Mouse (Mus musculus): Measurements from ENCODE around the gene Gm20671. TPM values are rescaled to one million over a fixed set of nuclear protein-coding genes. Genes with fewer than 3 reads are reported as not detected.
A peak's percentile ranks its signal among the peaks of the same experiment; 100 is the strongest.
"Not testable (repeated sequence)": the region's sequence is repeated elsewhere in the genome, so short reads cannot be mapped to it uniquely, and the experiment has no call there.

Gm20671 gene
- polyA plus RNA-seq, 1 experiment from 2014 or later, result not detected

DNA sequence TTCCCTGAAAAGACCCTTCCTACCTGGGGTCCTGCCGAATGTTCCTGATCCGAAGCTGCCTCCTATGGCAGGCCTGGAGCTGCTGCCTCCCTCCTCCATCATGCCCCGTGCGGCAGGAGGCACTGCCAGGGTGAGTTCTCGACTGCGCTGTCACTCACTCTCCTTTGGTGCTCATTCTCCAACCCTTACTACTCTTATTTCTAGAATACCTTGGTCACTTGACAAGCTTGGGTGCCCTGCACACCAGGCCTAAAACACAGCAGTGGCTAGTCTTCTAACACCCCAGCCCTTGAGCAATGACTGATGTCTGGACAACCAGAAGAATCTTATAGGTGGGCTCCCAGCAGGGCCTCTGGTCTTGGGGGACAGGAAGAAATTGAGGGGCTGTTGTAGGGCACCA is 93.0 kb downstream of the Gm20671 start:
- not testable (repeated sequence) for H3K9ac ChIP-seq (replicated peaks; ENCODE audit: low read length); H3K27me3 ChIP-seq (ENCODE audit: control insufficient read depth, insufficient read depth, low read length); H3K4me3 ChIP-seq (replicated peaks; ENCODE audit: low read depth, low read length); H3K9me3 ChIP-seq (ENCODE audit: control insufficient read depth, low read length); H3K4me1 ChIP-seq (ENCODE audit: control insufficient read depth, insufficient read depth, low read length); H3K4me2 ChIP-seq (ENCODE audit: low read length); DNase-seq; H3K27ac ChIP-seq (replicated peaks; ENCODE audit: low read depth, low read length)
- WGBS, result 97% methylated on average over 6 of the region's 6 CpGs
- peak; percentile 66 for ATAC-seq (ENCODE audit: low FRiP score, low TSS enrichment)
- H3K36me3 ChIP-seq (ENCODE audit: control insufficient read depth, insufficient read depth, low read length), result peaks cover 13% of the 10 kb centered on the region; the same call in 1 of the 2 replicates

DNA sequence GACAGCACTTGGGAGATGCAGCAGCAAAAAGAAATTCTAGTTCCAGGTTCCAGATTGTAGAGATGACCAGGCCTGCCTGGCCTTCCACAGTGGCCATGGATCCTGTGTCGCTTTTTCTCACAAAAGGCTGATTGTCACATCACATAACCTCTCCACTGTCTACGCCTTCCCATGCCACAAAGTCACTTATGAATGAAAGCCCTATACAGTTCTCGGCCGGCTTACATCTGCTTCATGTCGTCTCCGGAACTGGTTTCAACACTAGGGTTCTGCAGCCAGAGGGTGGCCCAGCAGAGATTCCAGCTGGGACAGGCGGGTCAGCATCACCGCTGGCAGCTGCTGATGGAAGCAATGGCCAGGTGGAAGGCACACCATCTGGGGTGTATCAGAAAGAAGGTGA is 98.1 kb downstream of the Gm20671 start:
- H3K9ac ChIP-seq (replicated peaks; ENCODE audit: low read length), result no peak overlapping the region
- no peak for ATAC-seq (ENCODE audit: low FRiP score, low TSS enrichment)
- H3K4me2 ChIP-seq (ENCODE audit: low read length), result no peak overlapping the region
- no peak overlapping the region for H3K4me3 ChIP-seq (replicated peaks; ENCODE audit: low read depth, low read length)
- DNase-seq, result no peak
- H3K4me1 ChIP-seq (ENCODE audit: control insufficient read depth, insufficient read depth, low read length), result no peaks in the 10 kb centered on the region
- no peaks in the 10 kb centered on the region for H3K9me3 ChIP-seq (ENCODE audit: control insufficient read depth, low read length)
- H3K36me3 ChIP-seq (ENCODE audit: control insufficient read depth, insufficient read depth, low read length), result no peaks in the 10 kb centered on the region
- WGBS, result 90% methylated on average over 8 of the region's 8 CpGs
- H3K27ac ChIP-seq (replicated peaks; ENCODE audit: low read depth, low read length), result no peak overlapping the region
- H3K27me3 ChIP-seq (ENCODE audit: control insufficient read depth, insufficient read depth, low read length), result no peaks in the 10 kb centered on the region

GRCm38 (mm10) chr5:32728300-32728699 is 98.6 kb downstream of the Gm20671 start:
- Histone ChIP-seq H3K4me2 (ENCODE audit: low read length) (no peak overlapping the region), H3K9me3 (ENCODE audit: control insufficient read depth, low read length) (no peaks in the 10 kb centered on the region), H3K36me3 (ENCODE audit: control insufficient read depth, insufficient read depth, low read length) (no peaks in the 10 kb centered on the region), H3K9ac (replicated peaks; ENCODE audit: low read length) (no peak overlapping the region), H3K27ac (replicated peaks; ENCODE audit: low read depth, low read length) (no peak overlapping the region), H3K4me1 (ENCODE audit: control insufficient read depth, insufficient read depth, low read length) (no peaks in the 10 kb centered on the region), H3K27me3 (ENCODE audit: control insufficient read depth, insufficient read depth, low read length) (no peaks in the 10 kb centered on the region), H3K4me3 (replicated peaks; ENCODE audit: low read depth, low read length) (no peak overlapping the region)
- DNase-seq (no peak), ATAC-seq (ENCODE audit: low FRiP score, low TSS enrichment) (no peak)
- WGBS, result 91% methylated on average over 7 of the region's 7 CpGs

GRCm38 (mm10) chr5:32725397-32725796 is 101.5 kb downstream of the Gm20671 start:
- not testable (repeated sequence) for H3K9me3 ChIP-seq (ENCODE audit: control insufficient read depth, low read length); H3K27me3 ChIP-seq (ENCODE audit: control insufficient read depth, insufficient read depth, low read length); DNase-seq; H3K9ac ChIP-seq (replicated peaks; ENCODE audit: low read length); H3K36me3 ChIP-seq (ENCODE audit: control insufficient read depth, insufficient read depth, low read length); H3K4me1 ChIP-seq (ENCODE audit: control insufficient read depth, insufficient read depth, low read length); H3K4me2 ChIP-seq (ENCODE audit: low read length); H3K4me3 ChIP-seq (replicated peaks; ENCODE audit: low read depth, low read length); H3K27ac ChIP-seq (replicated peaks; ENCODE audit: low read depth, low read length); ATAC-seq (ENCODE audit: low FRiP score, low TSS enrichment)
- 74% methylated on average over 3 of the region's 3 CpGs for WGBS

- no peak overlapping the region for H3K9ac ChIP-seq (replicated peaks; ENCODE audit: low read length)
- no peaks in the 10 kb centered on the region for H3K27me3 ChIP-seq (ENCODE audit: control insufficient read depth, insufficient read depth, low read length)
- no peak overlapping the region for H3K27ac ChIP-seq (replicated peaks; ENCODE audit: low read depth, low read length)
- H3K36me3 ChIP-seq (ENCODE audit: control insufficient read depth, insufficient read depth, low read length), result no peaks in the 10 kb centered on the region
- no peaks in the 10 kb centered on the region for H3K9me3 ChIP-seq (ENCODE audit: control insufficient read depth, low read length)
- no peak overlapping the region for H3K4me3 ChIP-seq (replicated peaks; ENCODE audit: low read depth, low read length)
- ATAC-seq (ENCODE audit: low FRiP score, low TSS enrichment) (no peak), DNase-seq (no peak)
- H3K4me2 ChIP-seq (ENCODE audit: low read length), result no peak overlapping the region
- no peaks in the 10 kb centered on the region for H3K4me1 ChIP-seq (ENCODE audit: control insufficient read depth, insufficient read depth, low read length)
- 90% methylated on average over 7 of the region's 7 CpGs for WGBS
These were observed 102.9 kb downstream of the Gm20671 start for GRCm38 (mm10) chr5:32723981-32724380.

DNA sequence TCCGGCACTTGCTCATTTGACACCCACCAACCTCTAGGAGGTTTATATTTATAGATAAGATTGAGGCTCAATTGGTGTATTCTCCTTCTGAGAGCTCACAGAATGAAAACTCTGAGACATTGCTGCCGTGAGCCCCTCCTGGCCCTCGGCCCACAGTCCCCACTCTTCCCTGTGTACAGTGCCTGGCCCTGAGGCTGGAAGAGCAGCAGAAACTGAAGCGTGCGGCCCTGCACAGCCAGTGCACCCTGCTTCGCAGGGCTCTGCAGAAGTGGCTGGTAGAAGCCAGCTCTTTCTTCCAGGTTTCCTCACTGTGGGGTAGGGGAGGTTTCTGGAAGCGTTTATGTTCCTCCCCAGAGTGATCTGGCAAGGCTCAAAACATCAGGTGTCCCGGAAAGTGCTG is 104.2 kb downstream of the Gm20671 start:
- H3K4me3 ChIP-seq (replicated peaks; ENCODE audit: low read depth, low read length); H3K27ac ChIP-seq (replicated peaks; ENCODE audit: low read depth, low read length); H3K4me2 ChIP-seq (ENCODE audit: low read length); H3K36me3 ChIP-seq (ENCODE audit: control insufficient read depth, insufficient read depth, low read length); DNase-seq; H3K27me3 ChIP-seq (ENCODE audit: control insufficient read depth, insufficient read depth, low read length); H3K9me3 ChIP-seq (ENCODE audit: control insufficient read depth, low read length); H3K4me1 ChIP-seq (ENCODE audit: control insufficient read depth, insufficient read depth, low read length); H3K9ac ChIP-seq (replicated peaks; ENCODE audit: low read length): not testable (repeated sequence)
- 87% methylated on average over 8 of the region's 8 CpGs for WGBS
- peak; percentile 53; the same call in 1 of the 2 replicates for ATAC-seq (ENCODE audit: low FRiP score, low TSS enrichment)

GRCm38 (mm10) chr5:32722263-32722662 is 104.6 kb downstream of the Gm20671 start:
- no peak overlapping the region for H3K4me3 ChIP-seq (replicated peaks; ENCODE audit: low read depth, low read length)
- H3K36me3 ChIP-seq (ENCODE audit: control insufficient read depth, insufficient read depth, low read length), result no peaks in the 10 kb centered on the region
- WGBS, result 69% methylated on average over 7 of the region's 7 CpGs
- H3K27ac ChIP-seq (replicated peaks; ENCODE audit: low read depth, low read length), result no peak overlapping the region
- no peaks in the 10 kb centered on the region for H3K27me3 ChIP-seq (ENCODE audit: control insufficient read depth, insufficient read depth, low read length)
- ATAC-seq (ENCODE audit: low FRiP score, low TSS enrichment) (no peak), DNase-seq (no peak)
- no peak overlapping the region for H3K4me2 ChIP-seq (ENCODE audit: low read length)
- H3K4me1 ChIP-seq (ENCODE audit: control insufficient read depth, insufficient read depth, low read length), result no peaks in the 10 kb centered on the region
- no peak overlapping the region for H3K9ac ChIP-seq (replicated peaks; ENCODE audit: low read length)
- H3K9me3 ChIP-seq (ENCODE audit: control insufficient read depth, low read length), result no peaks in the 10 kb centered on the region

- DNase-seq, result no peak
- no peak for ATAC-seq (ENCODE audit: low FRiP score, low TSS enrichment)
- Histone ChIP-seq H3K4me1 (ENCODE audit: control insufficient read depth, insufficient read depth, low read length) (no peaks in the 10 kb centered on the region), H3K4me2 (ENCODE audit: low read length) (no peak overlapping the region), H3K4me3 (replicated peaks; ENCODE audit: low read depth, low read length) (no peak overlapping the region), H3K27me3 (ENCODE audit: control insufficient read depth, insufficient read depth, low read length) (no peaks in the 10 kb centered on the region), H3K9me3 (ENCODE audit: control insufficient read depth, low read length) (no peaks in the 10 kb centered on the region), H3K36me3 (ENCODE audit: control insufficient read depth, insufficient read depth, low read length) (no peaks in the 10 kb centered on the region), H3K9ac (replicated peaks; ENCODE audit: low read length) (no peak overlapping the region), H3K27ac (replicated peaks; ENCODE audit: low read depth, low read length) (no peak overlapping the region)
- WGBS, result 72% methylated on average over 3 of the region's 3 CpGs
These were observed 105.6 kb downstream of the Gm20671 start for GRCm38 (mm10) chr5:32721316-32721715.

- no peaks in the 10 kb centered on the region for H3K36me3 ChIP-seq (ENCODE audit: control insufficient read depth, insufficient read depth, low read length)
- no peak overlapping the region for H3K9ac ChIP-seq (replicated peaks; ENCODE audit: low read length)
- H3K9me3 ChIP-seq (ENCODE audit: control insufficient read depth, low read length), result no peaks in the 10 kb centered on the region
- no peak overlapping the region for H3K4me3 ChIP-seq (replicated peaks; ENCODE audit: low read depth, low read length)
- 85% methylated on average over 9 of the region's 9 CpGs for WGBS
- no peaks in the 10 kb centered on the region for H3K4me1 ChIP-seq (ENCODE audit: control insufficient read depth, insufficient read depth, low read length)
- DNase-seq (no peak), ATAC-seq (ENCODE audit: low FRiP score, low TSS enrichment) (no peak)
- H3K4me2 ChIP-seq (ENCODE audit: low read length), result no peak overlapping the region
- H3K27ac ChIP-seq (replicated peaks; ENCODE audit: low read depth, low read length), result no peak overlapping the region
- no peaks in the 10 kb centered on the region for H3K27me3 ChIP-seq (ENCODE audit: control insufficient read depth, insufficient read depth, low read length)
These were observed 106.5 kb downstream of the Gm20671 start for GRCm38 (mm10) chr5:32720416-32720815.
